Mouse (Mus musculus) lung, postnatal 0 days (tissue): Measurements from ENCODE around the gene Borcs8.

Experiments
- CTCF ChIP-seq: IDR thresholded peaks from 2 replicates; pipeline ENCODE4 v1.5.1; 2016; ENCODE audit warnings: antibody characterized with exemption, mild to moderate bottlenecking
- EP300 ChIP-seq: IDR thresholded peaks from 2 replicates; pipeline ENCODE4 v1.6.1; 2016; ENCODE audit warnings: antibody characterized with exemption, mild to moderate bottlenecking, control low read depth

DNA sequence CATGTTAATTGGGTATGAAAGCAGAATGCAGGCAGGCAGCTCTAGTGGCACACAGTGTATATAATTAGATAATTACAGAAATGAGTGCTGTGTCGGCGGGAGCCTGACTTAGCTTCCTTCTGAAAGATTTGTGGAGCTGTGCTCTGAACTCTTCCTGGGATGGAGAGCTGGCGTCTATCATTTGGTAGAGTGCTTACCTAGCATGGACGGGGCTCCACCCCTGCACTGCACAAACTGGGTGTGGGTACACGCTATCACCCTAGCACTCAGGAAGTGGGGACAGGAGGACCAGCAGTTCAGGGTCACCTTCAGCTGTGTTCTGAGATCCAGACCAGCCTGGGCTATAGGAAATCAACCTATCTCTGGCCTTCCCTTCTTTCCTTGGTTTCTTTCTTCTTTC lies 34.0 kb downstream of the Borcs8 start:
- TF ChIP-seq CTCF (no peak), EP300 (no peak)
